Mouse (Mus musculus) embryonic facial prominence, embryonic 11.5 days (tissue): ENCODE data around the gene Khdc4. TPM values are rescaled to one million over a fixed set of nuclear protein-coding genes. Genes with fewer than 3 reads are reported as not detected.

ENCODE experiments used
- ATAC-seq: fragments of 200-750 bp; cut with Nextera tagmentation; replicated peaks from 2 replicates; pipeline ENCODE4 v1.8.0; 2017; ENCODE audit warnings: low read depth; ENCODE audit not compliant: insufficient number of reproducible peaks, low FRiP score, low TSS enrichment
- DNase-seq: peaks from one replicate; pipeline ENCODE4 v3.0.0-alpha.2; 2015; ENCODE audit warnings: low spot score
- H3K27ac ChIP-seq: fragments of 300-500 bp; sonication (generic); replicated peaks from 2 replicates; pipeline ENCODE4 v1.5.1; 2014; ENCODE audit warnings: mild to moderate bottlenecking, low read depth, low read length, control low read depth
- H3K27me3 ChIP-seq: fragments of 300-500 bp; sonication (generic); 2 replicates; pipeline ENCODE4 v1.6.1; 2014; ENCODE audit warnings: mild to moderate bottlenecking, low read length, moderate library complexity, mixed read lengths; ENCODE audit not compliant: control insufficient read depth, insufficient read depth
- H3K36me3 ChIP-seq: fragments of 300-500 bp; sonication (generic); replicated peaks from 2 replicates; pipeline ENCODE4 v1.6.1; 2014; ENCODE audit warnings: low read depth, mild to moderate bottlenecking, low read length, moderate library complexity, mixed read lengths; ENCODE audit not compliant: control insufficient read depth, insufficient read depth
- H3K4me1 ChIP-seq: fragments of 300-500 bp; sonication (generic); 2 replicates; pipeline ENCODE4 v1.6.1; 2014; ENCODE audit warnings: low read length, mixed read lengths; ENCODE audit not compliant: control insufficient read depth, insufficient read depth
- H3K4me2 ChIP-seq: fragments of 300-500 bp; sonication (generic); 2 replicates; pipeline ENCODE4 v1.6.1; 2014; ENCODE audit warnings: low read depth, mild to moderate bottlenecking, control low read depth, low read length, moderate library complexity
- H3K4me3 ChIP-seq: fragments of 300-500 bp; sonication (generic); 2 replicates; pipeline ENCODE4 v1.5.1; 2014; ENCODE audit warnings: low read depth, low read length, control low read depth
- H3K9ac ChIP-seq: fragments of 300-500 bp; sonication (generic); replicated peaks from 2 replicates; pipeline ENCODE4 v1.6.1; 2014; ENCODE audit warnings: mild to moderate bottlenecking, control low read depth, low read length
- H3K9me3 ChIP-seq: fragments of 300-500 bp; sonication (generic); replicated peaks from 2 replicates; pipeline ENCODE4 v1.6.1; 2016; ENCODE audit warnings: mild to moderate bottlenecking, low read length, inconsistent platforms, mixed read lengths; ENCODE audit not compliant: control insufficient read depth
- WGBS: fragments of 180-500 bp; shearing (Covaris S2); extraction: QIAGEN DNeasy Blood & Tissue Kit; methylation state at CpG from one replicate; pipeline ENCODE4 v1.1.7; 2014; 5-methylcytosine and 5-hydroxymethylcytosine counted together
- polyA plus RNA-seq: library from polyadenylated mRNA; unstranded; fragments of >200 nt; fragmentation: Nextera tagmentation; extraction: Ambion mirVana; gene quantifications from 2 replicates; pipeline ENCODE4 v1.2.1, GENCODE M21; 2014

Khdc4 gene
- polyA plus RNA-seq, 1 experiment from 2014 or later = 101 TPM

- WGBS = 10% methylated on average over 9 of the region's 9 CpGs
- H3K9ac ChIP-seq = peak overlapping the region; percentile 70
- ATAC-seq = peak; percentile 61; the same call in 1 of the 2 replicates
- H3K27ac ChIP-seq = no peak overlapping the region
- H3K4me3 ChIP-seq = peak overlapping the region; percentile 73
- peak; percentile 14 for DNase-seq
- peaks cover 5% of the 10 kb centered on the region for H3K36me3 ChIP-seq
- no peaks in the 10 kb centered on the region for H3K27me3 ChIP-seq
- no peaks in the 10 kb centered on the region for H3K9me3 ChIP-seq
- peak overlapping the region; percentile 87 for H3K4me2 ChIP-seq
- H3K4me1 ChIP-seq = no peaks in the 10 kb centered on the region
These were observed 31.7 kb downstream of the Khdc4 start for GRCm38 (mm10) chr3:88717198-88717798.

GRCm38 (mm10) chr3:88717831-88718230 lies 32.2 kb downstream of the Khdc4 start:
- DNase-seq (no peak), ATAC-seq (no peak)
- Histone ChIP-seq H3K9me3 (no peaks in the 10 kb centered on the region), H3K4me2 (no peak overlapping the region), H3K4me3 (no peak overlapping the region), H3K27ac (no peak overlapping the region), H3K9ac (no peak overlapping the region), H3K4me1 (no peaks in the 10 kb centered on the region), H3K36me3 (peaks cover 5% of the 10 kb centered on the region), H3K27me3 (no peaks in the 10 kb centered on the region)
- 68% methylated on average over 1 of the region's 1 CpGs for WGBS

GRCm38 (mm10) chr3:88719098-88719497 lies 33.5 kb downstream of the Khdc4 start:
- H3K9ac ChIP-seq = no peak overlapping the region
- no peak overlapping the region for H3K27ac ChIP-seq
- DNase-seq (no peak), ATAC-seq (no peak)
- H3K4me1 ChIP-seq = no peaks in the 10 kb centered on the region
- H3K4me2 ChIP-seq = no peak overlapping the region
- H3K36me3 ChIP-seq = no peaks in the 10 kb centered on the region; the same call in 1 of the 2 replicates
- no peak overlapping the region for H3K4me3 ChIP-seq
- no peaks in the 10 kb centered on the region for H3K9me3 ChIP-seq
- no peaks in the 10 kb centered on the region for H3K27me3 ChIP-seq
- WGBS = 72% methylated on average over 2 of the region's 2 CpGs

GRCm38 (mm10) chr3:88736556-88736955 lies 51.0 kb downstream of the Khdc4 start:
- Histone ChIP-seq H3K27ac (no peak overlapping the region), H3K9ac (no peak overlapping the region), H3K27me3 (no peaks in the 10 kb centered on the region), H3K4me2 (no peak overlapping the region), H3K4me3 (no peak overlapping the region), H3K9me3 (no peaks in the 10 kb centered on the region), H3K4me1 (no peaks in the 10 kb centered on the region), H3K36me3 (no peaks in the 10 kb centered on the region)
- WGBS = 87% methylated on average over 2 of the region's 2 CpGs
- DNase-seq (no peak), ATAC-seq (no peak)

GRCm38 (mm10) chr3:88738641-88739040 lies 53.0 kb downstream of the Khdc4 start:
- Histone ChIP-seq H3K9ac (no peak overlapping the region), H3K27me3 (no peaks in the 10 kb centered on the region), H3K4me1 (no peaks in the 10 kb centered on the region), H3K4me2 (no peak overlapping the region), H3K36me3 (no peaks in the 10 kb centered on the region), H3K27ac (no peak overlapping the region), H3K4me3 (no peak overlapping the region), H3K9me3 (no peaks in the 10 kb centered on the region)
- no peak for ATAC-seq
- DNase-seq = peak; percentile 56
- WGBS = 42% methylated on average over 3 of the region's 3 CpGs

GRCm38 (mm10) chr3:88740147-88740546 lies 54.5 kb downstream of the Khdc4 start:
- H3K4me1 ChIP-seq = no peaks in the 10 kb centered on the region
- no peak overlapping the region for H3K9ac ChIP-seq
- DNase-seq (no peak), ATAC-seq (no peak)
- H3K36me3 ChIP-seq = no peaks in the 10 kb centered on the region; the same call in 1 of the 2 replicates
- no peak overlapping the region for H3K4me2 ChIP-seq
- H3K27me3 ChIP-seq = no peaks in the 10 kb centered on the region
- WGBS = 98% methylated on average over 3 of the region's 3 CpGs
- no peaks in the 10 kb centered on the region for H3K9me3 ChIP-seq
- no peak overlapping the region for H3K27ac ChIP-seq
- H3K4me3 ChIP-seq = no peak overlapping the region

- Histone ChIP-seq H3K27ac (no peak overlapping the region), H3K4me2 (no peak overlapping the region), H3K4me1 (no peaks in the 10 kb centered on the region), H3K4me3 (no peak overlapping the region), H3K27me3 (no peaks in the 10 kb centered on the region), H3K9me3 (peaks cover 6% of the 10 kb centered on the region; the same call in 1 of the 2 replicates), H3K36me3 (peaks cover 25% of the 10 kb centered on the region), H3K9ac (no peak overlapping the region)
- DNase-seq (no peak), ATAC-seq (no peak)
- WGBS = 95% methylated on average over 9 of the region's 9 CpGs
These were observed 59.9 kb downstream of the Khdc4 start for GRCm38 (mm10) chr3:88745534-88745933.

GRCm38 (mm10) chr3:88746139-88746870 lies 60.7 kb downstream of the Khdc4 start:
- Histone ChIP-seq H3K9ac (no peak overlapping the region), H3K36me3 (peaks cover 25% of the 10 kb centered on the region), H3K27me3 (no peaks in the 10 kb centered on the region), H3K4me3 (no peak overlapping the region), H3K27ac (no peak overlapping the region), H3K9me3 (peaks cover 6% of the 10 kb centered on the region; the same call in 1 of the 2 replicates), H3K4me1 (no peaks in the 10 kb centered on the region), H3K4me2 (no peak overlapping the region)
- WGBS = 95% methylated on average over 15 of the region's 15 CpGs
- ATAC-seq = no peak
- DNase-seq = no peak
